Mouse (Mus musculus) MEL (cell line): Measurements from ENCODE around the gene Slc22a28.
"Not testable (repeated sequence)": the region's sequence is repeated elsewhere in the genome, so short reads cannot be mapped to it uniquely, and the experiment has no call there.

Experiments used
- CHD1 ChIP-seq: IDR thresholded peaks from 2 replicates; pipeline ENCODE4 v1.6.1; 2012; ENCODE audit warnings: low read depth, mild to moderate bottlenecking, inconsistent platforms, low read length, improper control_type of control experiment
- CTCF ChIP-seq, 3 experiments: IDR thresholded peaks in 2 of 3; conservative IDR thresholded peaks in 1 of 3; 2 replicates each; pipeline ENCODE4 v1.5.1; 2011 to 2012; ENCODE audit warnings: low read length in 3 of 3, low read depth in 2 of 3, mild to moderate bottlenecking in 2 of 3, improper control_type of control experiment in 1 of 3, inconsistent platforms in 1 of 3, mixed read lengths in 1 of 3, moderate library complexity in 1 of 3; ENCODE audit not compliant: control insufficient read depth in 1 of 3, insufficient read depth in 1 of 3, poor library complexity in 1 of 3, severe bottlenecking in 1 of 3
- E2F4 ChIP-seq: IDR thresholded peaks from 2 replicates; pipeline ENCODE4 v1.6.1; 2011; ENCODE audit warnings: low read depth, low read length, improper control_type of control experiment, borderline replicate concordance
- MAFK ChIP-seq: IDR thresholded peaks from 2 replicates; pipeline ENCODE4 v1.6.1; 2011; ENCODE audit warnings: low read depth, mild to moderate bottlenecking, low read length, improper control_type of control experiment, borderline replicate concordance
- NRF1 ChIP-seq: IDR thresholded peaks from 2 replicates; pipeline ENCODE4 v1.6.1; 2014; ENCODE audit warnings: low read depth, mild to moderate bottlenecking, inconsistent platforms, low read length, improper control_type of control experiment, moderate library complexity; ENCODE audit not compliant: poor library complexity, insufficient read depth, severe bottlenecking
- POLR2A ChIP-seq, 2 experiments: IDR thresholded peaks; 2 replicates each; pipeline ENCODE4 v1.6.1; 2011 to 2012; ENCODE audit warnings: low read length in 2 of 2, mild to moderate bottlenecking in 2 of 2, control low read depth in 1 of 2, improper control_type of control experiment in 1 of 2, low read depth in 1 of 2, moderate library complexity in 1 of 2; ENCODE audit not compliant: control insufficient read depth in 1 of 2, insufficient read depth in 1 of 2, poor library complexity in 1 of 2
- SMC3 ChIP-seq: IDR thresholded peaks from 2 replicates; pipeline ENCODE4 v1.6.1; 2011; ENCODE audit warnings: low read depth, low read length, improper control_type of control experiment
- TCF12 ChIP-seq: IDR thresholded peaks from 2 replicates; pipeline ENCODE4 v1.6.1; 2014; ENCODE audit warnings: low read depth, mild to moderate bottlenecking, inconsistent platforms, low read length, improper control_type of control experiment, moderate library complexity
- USF1 ChIP-seq: IDR thresholded peaks from 2 replicates; pipeline ENCODE4 v1.6.1; 2014; ENCODE audit warnings: low read depth, mild to moderate bottlenecking, inconsistent platforms, low read length, improper control_type of control experiment, moderate library complexity

DNA sequence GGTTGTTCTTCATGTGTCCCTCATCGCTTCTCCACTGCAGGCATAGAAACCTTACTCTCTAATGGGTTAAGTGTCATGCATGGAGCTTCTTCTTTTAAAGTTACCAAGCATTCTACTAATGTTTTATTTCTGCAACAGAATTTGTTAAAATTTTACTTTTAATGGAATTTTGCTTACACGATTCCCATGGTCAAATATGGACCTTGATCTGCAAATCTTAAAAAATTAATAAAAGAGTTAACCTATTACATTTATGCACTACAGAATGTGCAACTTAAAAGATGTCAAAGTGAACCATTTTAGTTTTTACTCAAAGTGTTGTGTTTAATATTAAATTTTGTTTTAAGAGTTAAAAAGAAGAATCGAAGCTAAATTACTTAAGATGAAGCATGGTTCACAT is at the start of gene Slc22a28:
- not testable (repeated sequence) for TF ChIP-seq CHD1; CTCF (IDR thresholded peaks at IDR 0.05 in 2 of 3, conservative IDR thresholded peaks at IDR 0.05 in 1 of 3; ENCODE audit: control insufficient read depth in 1 of 3, insufficient read depth in 1 of 3, low read depth in 2 of 3, low read length in 3 of 3, poor library complexity in 1 of 3, severe bottlenecking in 1 of 3); POLR2A (IDR thresholded peaks at IDR 0.05; ENCODE audit: control insufficient read depth in 1 of 2, insufficient read depth in 1 of 2, low read depth in 1 of 2, low read length in 2 of 2, poor library complexity in 1 of 2); NRF1; MAFK; TCF12; SMC3; E2F4; USF1
